Mouse (Mus musculus) hindbrain, postnatal 0 days (tissue): Measurements from ENCODE around the gene Arrdc2. TPM values are rescaled to one million over a fixed set of nuclear protein-coding genes. Genes with fewer than 3 reads are reported as not detected.

Experiments used
- ATAC-seq: fragments of 200-750 bp; cut with Nextera tagmentation; 2 replicates; pipeline ENCODE4 v1.8.0; 2017; ENCODE audit warnings: mild to moderate bottlenecking, moderate TSS enrichment, moderate library complexity
- DNase-seq: peaks from one replicate; pipeline ENCODE4 v3.0.0-alpha.2; 2015; ENCODE audit warnings: low spot score
- H3K27ac ChIP-seq: fragments of 300-500 bp; sonication (generic); 2 replicates; pipeline ENCODE4 v1.5.1; 2014; ENCODE audit warnings: mild to moderate bottlenecking
- H3K27me3 ChIP-seq: fragments of 300-500 bp; sonication (generic); 2 replicates; pipeline ENCODE4 v1.6.1; 2014; ENCODE audit warnings: low read length, mixed read lengths; ENCODE audit not compliant: insufficient read depth
- H3K36me3 ChIP-seq: fragments of 300-500 bp; sonication (generic); 2 replicates; pipeline ENCODE4 v1.6.1; 2014; ENCODE audit warnings: low read length, mixed read lengths; ENCODE audit not compliant: insufficient read depth
- H3K4me1 ChIP-seq: fragments of 300-500 bp; sonication (generic); 2 replicates; pipeline ENCODE4 v1.6.1; 2014; ENCODE audit warnings: antibody characterized with exemption, low read length, mixed read lengths; ENCODE audit not compliant: insufficient read depth
- H3K4me2 ChIP-seq: fragments of 300-500 bp; sonication (generic); 2 replicates; pipeline ENCODE4 v1.6.1; 2014; ENCODE audit warnings: low read depth, mild to moderate bottlenecking, low read length, moderate library complexity, mixed read lengths
- H3K4me3 ChIP-seq: fragments of 300-500 bp; sonication (generic); 2 replicates; pipeline ENCODE4 v1.5.1; 2014; ENCODE audit warnings: low read length
- H3K9ac ChIP-seq: fragments of 300-500 bp; sonication (generic); replicated peaks from 2 replicates; pipeline ENCODE4 v1.6.1; 2014; ENCODE audit warnings: mild to moderate bottlenecking, low read length, moderate library complexity, mixed read lengths
- H3K9me3 ChIP-seq: fragments of 300-500 bp; sonication (generic); 2 replicates; pipeline ENCODE4 v1.6.1; 2016; ENCODE audit warnings: low read length, mixed read lengths
- CTCF ChIP-seq: IDR thresholded peaks from 2 replicates; pipeline ENCODE4 v1.5.1; 2016; ENCODE audit warnings: antibody characterized with exemption, control low read depth, low read depth
- WGBS: fragments of 180-500 bp; shearing (Covaris S2); extraction: QIAGEN DNeasy Blood & Tissue Kit; methylation state at CpG from one replicate; pipeline ENCODE4 v1.1.7; 2014; 5-methylcytosine and 5-hydroxymethylcytosine counted together
- polyA plus RNA-seq: library from polyadenylated mRNA; unstranded; fragments of >200 nt; fragmentation: Nextera tagmentation; extraction: Ambion mirVana; gene quantifications from 2 replicates; pipeline ENCODE4 v1.2.1, GENCODE M21; 2015
- total RNA-seq: library from RNA; depleted of rRNA; stranded (reverse); fragments of >200 nt; gene quantifications from 2 replicates; pipeline ENCODE4 v1.2.3, GENCODE M21; 2014

Arrdc2 gene
- total and polyA plus RNA-seq, 2 experiments from 2014 or later = 4.6 to 17.1 TPM

GRCm38 (mm10) chr8:70834071-70834470 is 5.4 kb downstream of the Arrdc2 start:
- Histone ChIP-seq H3K27me3 (no peaks in the 10 kb centered on the region), H3K9me3 (no peaks in the 10 kb centered on the region), H3K4me1 (0 out of 2 replicates have a peak, but pooled peaks cover 6% of the 10 kb centered on the region), H3K4me2 (no peak overlapping the region), H3K27ac (no peak overlapping the region), H3K4me3 (no peak overlapping the region), H3K36me3 (no peaks in the 10 kb centered on the region), H3K9ac (no peak overlapping the region)
- no peak for ATAC-seq
- no peak for DNase-seq
- no peak for TF ChIP-seq CTCF
- 97% methylated on average over 3 of the region's 3 CpGs for WGBS

GRCm38 (mm10) chr8:70833520-70833919 is 6.0 kb downstream of the Arrdc2 start:
- Histone ChIP-seq H3K9ac (no peak overlapping the region), H3K9me3 (no peaks in the 10 kb centered on the region), H3K27me3 (no peaks in the 10 kb centered on the region), H3K4me1 (0 out of 2 replicates have a peak, but pooled peaks cover 2% of the 10 kb centered on the region), H3K4me3 (no peak overlapping the region), H3K36me3 (no peaks in the 10 kb centered on the region), H3K4me2 (no peak overlapping the region), H3K27ac (no peak overlapping the region)
- 33% methylated on average over 15 of the region's 15 CpGs for WGBS
- DNase-seq (no peak), ATAC-seq (no peak)
- TF ChIP-seq CTCF = no peak

DNA sequence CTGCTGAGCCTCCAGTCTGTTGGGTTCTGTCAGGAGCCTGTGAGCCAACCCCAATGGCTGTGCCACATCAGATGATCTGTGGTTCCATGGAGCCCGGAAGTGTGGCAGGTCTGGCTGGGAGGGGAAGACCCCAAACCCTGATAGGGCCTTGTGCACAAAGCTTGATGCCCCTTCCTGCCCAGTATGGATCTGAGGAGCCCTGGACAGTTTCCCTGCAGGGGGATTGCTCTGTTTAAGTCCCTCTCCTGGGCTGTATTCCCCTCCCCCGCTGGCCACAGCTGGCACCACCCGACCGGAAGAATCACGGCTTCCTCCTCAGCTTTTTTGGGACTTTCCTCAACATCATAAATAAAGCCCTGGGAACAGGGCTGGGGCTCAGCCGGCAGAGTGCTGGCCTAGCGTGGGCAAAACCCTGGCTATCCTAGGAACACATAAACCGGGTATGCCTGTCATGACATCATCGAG is 6.5 kb downstream of the Arrdc2 start:
- no peak for ATAC-seq
- 52% methylated on average over 9 of the region's 9 CpGs for WGBS
- Histone ChIP-seq H3K27me3 (no peaks in the 10 kb centered on the region), H3K9ac (no peak overlapping the region), H3K4me2 (no peak overlapping the region), H3K9me3 (no peaks in the 10 kb centered on the region), H3K27ac (no peak overlapping the region), H3K4me3 (no peak overlapping the region), H3K4me1 (no peaks in the 10 kb centered on the region), H3K36me3 (no peaks in the 10 kb centered on the region)
- TF ChIP-seq CTCF = no peak
- DNase-seq = no peak

GRCm38 (mm10) chr8:70832371-70832770 is 7.1 kb downstream of the Arrdc2 start:
- Histone ChIP-seq H3K27ac (no peak overlapping the region), H3K36me3 (no peaks in the 10 kb centered on the region), H3K4me2 (no peak overlapping the region), H3K27me3 (no peaks in the 10 kb centered on the region), H3K9me3 (no peaks in the 10 kb centered on the region), H3K4me3 (no peak overlapping the region), H3K4me1 (no peaks in the 10 kb centered on the region), H3K9ac (no peak overlapping the region)
- WGBS = 59% methylated on average over 11 of the region's 11 CpGs
- no peak for TF ChIP-seq CTCF
- ATAC-seq (peak; percentile 31; the same call in 1 of the 2 replicates), DNase-seq (no peak)

DNA sequence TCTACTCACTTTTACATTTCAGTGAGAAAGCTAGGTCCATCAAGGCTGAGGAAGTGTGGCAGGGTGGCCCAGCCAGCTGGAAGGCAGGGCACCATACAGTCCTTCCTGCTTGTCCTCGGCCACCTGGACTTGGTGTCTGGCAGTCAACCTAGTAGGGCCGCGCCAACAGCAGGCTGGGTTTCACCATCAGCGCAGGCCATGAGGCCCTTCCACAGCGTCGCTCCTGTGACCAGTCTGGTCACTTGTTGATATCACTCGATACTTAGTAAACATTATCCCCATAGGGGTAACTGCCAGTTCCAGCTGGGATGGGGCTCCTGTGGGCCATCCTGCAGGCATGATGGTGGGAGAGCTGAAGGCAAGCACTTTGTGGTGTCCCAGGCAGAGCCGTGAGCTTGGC is 8.0 kb downstream of the Arrdc2 start:
- no peak overlapping the region for H3K27ac ChIP-seq
- H3K9ac ChIP-seq = no peak overlapping the region
- no peak for TF ChIP-seq CTCF
- H3K9me3 ChIP-seq = no peaks in the 10 kb centered on the region
- DNase-seq (no peak), ATAC-seq (no peak)
- no peaks in the 10 kb centered on the region for H3K27me3 ChIP-seq
- 83% methylated on average over 8 of the region's 8 CpGs for WGBS
- H3K4me3 ChIP-seq = no peak overlapping the region
- no peaks in the 10 kb centered on the region for H3K4me1 ChIP-seq
- H3K4me2 ChIP-seq = no peak overlapping the region
- no peaks in the 10 kb centered on the region for H3K36me3 ChIP-seq

DNA sequence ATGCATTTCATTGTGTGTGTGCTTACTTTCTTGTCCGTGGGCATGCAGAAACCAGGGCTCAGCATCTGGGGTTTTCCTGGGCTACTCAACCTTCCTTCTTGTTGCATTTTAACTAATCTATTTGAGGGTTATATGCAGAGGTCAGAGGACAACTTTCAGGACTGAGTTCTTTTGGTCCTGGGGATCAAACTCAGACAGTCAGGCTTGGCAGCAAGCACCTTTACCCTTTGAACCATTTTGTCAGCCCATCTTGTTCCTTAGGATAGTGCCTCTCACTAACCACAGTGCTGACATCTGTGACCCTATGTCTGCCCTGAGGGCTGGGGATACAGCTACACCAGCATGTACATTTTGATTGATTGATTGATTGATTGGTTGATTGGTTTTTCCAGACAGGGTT is 11.7 kb downstream of the Arrdc2 start:
- H3K36me3 ChIP-seq = no peaks in the 10 kb centered on the region
- no peaks in the 10 kb centered on the region for H3K4me1 ChIP-seq
- DNase-seq = no peak
- TF ChIP-seq CTCF = no peak
- no peaks in the 10 kb centered on the region for H3K27me3 ChIP-seq
- ATAC-seq = no peak
- WGBS = 89% methylated on average over 1 of the region's 1 CpGs
- no peak overlapping the region for H3K4me3 ChIP-seq
- no peak overlapping the region for H3K9ac ChIP-seq
- H3K27ac ChIP-seq = no peak overlapping the region
- no peaks in the 10 kb centered on the region for H3K9me3 ChIP-seq
- no peak overlapping the region for H3K4me2 ChIP-seq

GRCm38 (mm10) chr8:70827010-70827409 is 12.5 kb downstream of the Arrdc2 start:
- Histone ChIP-seq H3K27ac (no peak overlapping the region), H3K4me3 (no peak overlapping the region), H3K4me1 (no peaks in the 10 kb centered on the region), H3K9me3 (no peaks in the 10 kb centered on the region), H3K4me2 (no peak overlapping the region), H3K9ac (no peak overlapping the region), H3K36me3 (no peaks in the 10 kb centered on the region), H3K27me3 (no peaks in the 10 kb centered on the region)
- 93% methylated on average over 2 of the region's 2 CpGs for WGBS
- no peak; the same call in 1 of the 2 replicates for TF ChIP-seq CTCF
- no peak for DNase-seq
- no peak for ATAC-seq
